Mouse (Mus musculus): ENCODE measurements around the gene Cd19. TPM values are rescaled to one million over a fixed set of nuclear protein-coding genes. Genes with fewer than 3 reads are reported as not detected.

Cd19 gene
- polyA plus RNA-seq (2014; fragmentation: Illumina TruSeq; extraction: RNeasy Lipid Tissue Mini Kit (QIAGEN cat#74804); ENCODE audit: low read depth, low replicate concordance): not detected

DNA sequence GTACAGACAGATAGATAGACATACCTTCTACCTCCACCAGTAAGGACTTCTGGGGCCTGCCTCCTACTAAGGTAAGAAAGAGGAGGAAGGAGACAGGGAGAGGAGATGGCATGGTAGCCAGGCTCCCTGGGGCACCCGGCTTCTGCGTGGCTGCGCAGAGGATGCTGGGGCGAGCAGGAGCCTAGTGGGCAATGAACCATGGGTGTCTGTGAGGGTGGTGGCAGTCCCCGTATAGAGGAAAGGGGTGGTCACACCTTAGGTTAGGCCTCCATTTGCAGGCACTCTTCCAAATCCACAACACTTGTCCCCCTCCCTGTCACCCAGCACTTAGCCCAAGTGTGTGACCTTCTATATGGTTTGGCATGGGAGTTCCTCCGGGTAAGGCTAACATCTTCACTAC lies at the start of gene Cd19:
Gene Cd19, minus strand, starts transcription at position 165 of the 400 bp plus-strand sequence.

DNA sequence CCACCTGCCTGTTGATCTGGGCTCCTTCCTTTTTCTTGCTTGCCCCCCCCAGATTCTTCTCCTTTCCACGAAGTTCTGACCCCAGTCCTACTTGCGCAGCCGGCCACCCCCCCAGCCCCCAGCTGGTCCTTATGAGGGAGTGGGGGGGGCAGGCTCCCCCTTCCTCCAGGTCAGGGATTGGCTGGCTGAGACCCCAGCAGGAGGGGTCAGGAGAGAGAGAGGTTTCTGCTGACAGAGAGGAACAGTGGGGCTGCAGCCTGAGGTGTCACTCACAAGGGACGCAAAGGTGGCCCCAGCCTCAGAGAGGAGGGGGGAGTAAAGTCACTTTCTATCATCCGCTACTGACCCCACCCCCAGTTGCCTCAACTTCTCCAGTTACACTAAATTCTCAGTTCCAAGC lies 48.3 kb upstream of the Cd19 start, which contains the start of gene Atp2a1:
Gene Atp2a1, minus strand, starts transcription at position 105 of the 400 bp plus-strand sequence.

GRCm38 (mm10) chr7:126428631-126429502 lies 14.2 kb upstream of the Cd19 start, which contains the start of gene Rabep2:
TSS of gene Rabep2 (plus strand) at chr7:126428759.

GRCm38 (mm10) chr7:126396298-126397119 lies 18.2 kb downstream of the Cd19 start, which contains the start of gene Nfatc2ip:
TSS of gene Nfatc2ip (minus strand) at chr7:126396737.

DNA sequence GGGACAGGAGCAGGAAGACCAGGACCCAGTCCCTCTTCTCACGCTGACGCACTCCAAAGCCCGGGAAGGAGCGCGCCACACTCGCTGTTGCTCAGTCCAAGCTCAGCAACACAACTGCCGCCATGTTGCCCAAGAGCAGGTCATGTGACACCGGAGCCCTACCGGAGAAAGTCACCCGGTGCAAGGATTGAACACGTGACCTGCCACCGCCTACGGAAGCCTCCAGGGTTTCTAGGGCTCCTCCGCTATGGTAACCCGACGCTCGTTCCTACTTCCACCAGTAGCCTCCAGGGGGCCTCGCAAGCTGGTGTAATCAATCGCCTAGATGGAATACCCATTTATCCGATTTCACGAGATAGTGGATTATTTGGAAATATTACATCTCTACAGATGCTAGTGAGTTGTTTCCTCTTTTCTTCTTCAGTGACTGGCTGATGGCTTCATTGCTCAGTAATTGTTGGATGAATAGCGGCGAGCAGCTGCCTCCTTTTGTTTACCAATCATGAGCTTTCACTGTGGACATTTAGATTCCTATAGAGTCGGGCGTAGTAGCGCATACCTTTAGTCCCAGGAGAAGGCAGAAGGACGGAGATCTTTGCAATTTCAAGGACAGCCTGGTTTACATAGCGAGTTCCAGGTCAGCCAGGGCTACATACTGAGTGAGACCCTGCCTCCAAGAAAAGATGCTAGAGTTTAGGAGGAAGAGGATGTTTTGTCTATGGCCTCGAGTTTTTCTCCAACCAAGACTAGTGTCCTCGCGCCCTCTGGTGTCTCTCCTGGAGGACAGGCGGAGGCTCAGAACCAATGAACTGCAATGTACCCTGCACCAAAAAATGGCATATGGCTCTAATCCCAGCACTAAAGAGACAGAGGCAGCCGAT lies 37.2 kb downstream of the Cd19 start, which contains the start of gene Spns1:
Gene Spns1, minus strand, starts transcription at position 173 of the 881 bp plus-strand sequence.

DNA sequence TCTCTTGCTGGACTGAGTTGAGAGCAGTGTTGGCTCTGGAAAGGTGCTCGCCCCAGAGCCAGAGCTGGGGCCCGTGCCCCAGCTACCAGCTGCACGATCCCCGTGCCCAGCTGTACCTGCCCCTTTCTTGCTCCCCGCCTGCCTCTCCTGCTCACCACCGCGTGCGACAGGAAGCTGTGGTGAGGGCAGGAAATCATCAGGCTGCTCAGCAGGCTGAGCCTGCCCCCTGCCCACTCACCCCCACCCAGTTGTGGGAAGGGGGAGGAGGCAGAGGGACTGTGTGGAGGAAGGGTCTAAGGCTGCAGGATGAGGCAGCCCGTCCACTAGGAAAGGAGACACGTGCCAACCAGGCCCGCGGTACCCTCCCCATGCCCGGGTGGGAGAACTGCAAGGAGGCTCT lies 45.3 kb downstream of the Cd19 start, which contains the start of gene Lat:
Gene Lat, minus strand, starts transcription at position 178 of the 400 bp plus-strand sequence.

Other genes starting within 250 kb of the Cd19 start
- 72.1 TPM for gene Xpo6, start 214.4 kb downstream of the Cd19 start, polyA plus RNA-seq (2014; fragmentation: Illumina TruSeq; extraction: RNeasy Lipid Tissue Mini Kit (QIAGEN cat#74804); ENCODE audit: low read depth, low replicate concordance)
- 25.2 TPM for gene Sbk1, start 142.3 kb downstream of the Cd19 start, polyA plus RNA-seq (2014; fragmentation: Illumina TruSeq; extraction: RNeasy Lipid Tissue Mini Kit (QIAGEN cat#74804); ENCODE audit: low read depth, low replicate concordance)
- not detected for gene Lat, start 45.3 kb downstream of the Cd19 start, polyA plus RNA-seq (2014; fragmentation: Illumina TruSeq; extraction: RNeasy Lipid Tissue Mini Kit (QIAGEN cat#74804); ENCODE audit: low read depth, low replicate concordance)
- gene Spns1, start 37.4 kb downstream of the Cd19 start, polyA plus RNA-seq (2014; fragmentation: Illumina TruSeq; extraction: RNeasy Lipid Tissue Mini Kit (QIAGEN cat#74804); ENCODE audit: low read depth, low replicate concordance): 2.4 TPM
- gene Nfatc2ip, start 18.2 kb downstream of the Cd19 start, polyA plus RNA-seq (2014; fragmentation: Illumina TruSeq; extraction: RNeasy Lipid Tissue Mini Kit (QIAGEN cat#74804); ENCODE audit: low read depth, low replicate concordance): 7.6 TPM
- gene Rabep2, start 13.9 kb upstream of the Cd19 start, polyA plus RNA-seq (2014; fragmentation: Illumina TruSeq; extraction: RNeasy Lipid Tissue Mini Kit (QIAGEN cat#74804); ENCODE audit: low read depth, low replicate concordance): 0.47 TPM
- gene Atp2a1, start 48.2 kb upstream of the Cd19 start, polyA plus RNA-seq (2014; fragmentation: Illumina TruSeq; extraction: RNeasy Lipid Tissue Mini Kit (QIAGEN cat#74804); ENCODE audit: low read depth, low replicate concordance): 5.9 TPM
- 1.3 TPM for gene Sh2b1, start 60.5 kb upstream of the Cd19 start, polyA plus RNA-seq (2014; fragmentation: Illumina TruSeq; extraction: RNeasy Lipid Tissue Mini Kit (QIAGEN cat#74804); ENCODE audit: low read depth, low replicate concordance)
- gene Tufm, start 72.5 kb upstream of the Cd19 start, polyA plus RNA-seq (2014; fragmentation: Illumina TruSeq; extraction: RNeasy Lipid Tissue Mini Kit (QIAGEN cat#74804); ENCODE audit: low read depth, low replicate concordance): 8.8 TPM
- 23.1 TPM for gene Atxn2l, start 88.5 kb upstream of the Cd19 start, polyA plus RNA-seq (2014; fragmentation: Illumina TruSeq; extraction: RNeasy Lipid Tissue Mini Kit (QIAGEN cat#74804); ENCODE audit: low read depth, low replicate concordance)
- 249 TPM for gene Eif3c, start 151.5 kb upstream of the Cd19 start, polyA plus RNA-seq (2014; fragmentation: Illumina TruSeq; extraction: RNeasy Lipid Tissue Mini Kit (QIAGEN cat#74804); ENCODE audit: low read depth, low replicate concordance)
- 0.47 TPM for gene Apobr, start 170.1 kb upstream of the Cd19 start, polyA plus RNA-seq (2014; fragmentation: Illumina TruSeq; extraction: RNeasy Lipid Tissue Mini Kit (QIAGEN cat#74804); ENCODE audit: low read depth, low replicate concordance)
- gene Cln3, start 170.9 kb upstream of the Cd19 start, polyA plus RNA-seq (2014; fragmentation: Illumina TruSeq; extraction: RNeasy Lipid Tissue Mini Kit (QIAGEN cat#74804); ENCODE audit: low read depth, low replicate concordance): 2.4 TPM
- not detected for gene Il27, start 180.1 kb upstream of the Cd19 start, polyA plus RNA-seq (2014; fragmentation: Illumina TruSeq; extraction: RNeasy Lipid Tissue Mini Kit (QIAGEN cat#74804); ENCODE audit: low read depth, low replicate concordance)
- gene Nupr1, start 216.0 kb upstream of the Cd19 start, polyA plus RNA-seq (2014; fragmentation: Illumina TruSeq; extraction: RNeasy Lipid Tissue Mini Kit (QIAGEN cat#74804); ENCODE audit: low read depth, low replicate concordance): 4.6 TPM
- 1.6 TPM for gene Sgf29, start 234.4 kb upstream of the Cd19 start, polyA plus RNA-seq (2014; fragmentation: Illumina TruSeq; extraction: RNeasy Lipid Tissue Mini Kit (QIAGEN cat#74804); ENCODE audit: low read depth, low replicate concordance)